Mouse (Mus musculus) kidney, embryonic 16.5 days (tissue): Measurements from ENCODE around the gene Hadh. TPM values are rescaled to one million over a fixed set of nuclear protein-coding genes. Genes with fewer than 3 reads are reported as not detected.

Experiments
- ATAC-seq: fragments of 200-750 bp; cut with Nextera tagmentation; 2 replicates; pipeline ENCODE4 v1.8.0; 2017; ENCODE audit warnings: moderate TSS enrichment; ENCODE audit not compliant: low FRiP score, low TSS enrichment
- H3K27ac ChIP-seq: fragments of 300-500 bp; sonication (generic); 2 replicates; pipeline ENCODE4 v1.5.1; 2014; ENCODE audit warnings: low read length
- H3K27me3 ChIP-seq: fragments of 300-500 bp; sonication (generic); 2 replicates; pipeline ENCODE4 v1.6.1; 2014; ENCODE audit warnings: low read length, control low read depth, mixed read lengths; ENCODE audit not compliant: insufficient read depth
- H3K36me3 ChIP-seq: fragments of 300-500 bp; sonication (generic); 2 replicates; pipeline ENCODE4 v1.6.1; 2014; ENCODE audit warnings: low read length, control low read depth, mixed read lengths; ENCODE audit not compliant: insufficient read depth
- H3K4me1 ChIP-seq: fragments of 300-500 bp; sonication (generic); 2 replicates; pipeline ENCODE4 v1.6.1; 2014; ENCODE audit warnings: low read length, control low read depth, mixed read lengths; ENCODE audit not compliant: insufficient read depth
- H3K4me2 ChIP-seq: fragments of 300-500 bp; sonication (generic); replicated peaks from 2 replicates; pipeline ENCODE4 v1.6.1; 2014; ENCODE audit warnings: low read depth, low read length
- H3K4me3 ChIP-seq: fragments of 300-500 bp; sonication (generic); 2 replicates; pipeline ENCODE4 v1.5.1; 2014; ENCODE audit warnings: mild to moderate bottlenecking, low read length
- H3K9ac ChIP-seq: fragments of 300-500 bp; sonication (generic); replicated peaks from 2 replicates; pipeline ENCODE4 v1.6.1; 2014; ENCODE audit warnings: low read length
- H3K9me3 ChIP-seq: fragments of 300-500 bp; sonication (generic); 2 replicates; pipeline ENCODE4 v1.6.1; 2016; ENCODE audit warnings: low read length, control low read depth
- WGBS: fragments of 180-500 bp; shearing (Covaris S2); extraction: QIAGEN DNeasy Blood & Tissue Kit; methylation state at CpG from one replicate; pipeline ENCODE4 v1.1.7; 2014; 5-methylcytosine and 5-hydroxymethylcytosine counted together
- polyA plus RNA-seq: library from polyadenylated mRNA; unstranded; fragments of >200 nt; fragmentation: Nextera tagmentation; extraction: Ambion mirVana; gene quantifications from 2 replicates; pipeline ENCODE4 v1.2.1, GENCODE M21; 2015

Hadh gene
- 132 and 150 TPM in 2 replicates for polyA plus RNA-seq

- Histone ChIP-seq H3K9ac (peak within 1 kb of the TSS; percentile 78), H3K27me3 (no peaks in the 10 kb centered on the region), H3K4me3 (peak within 1 kb of the TSS; percentile 71), H3K27ac (peak within 1 kb of the TSS; percentile 75), H3K4me2 (peak within 1 kb of the TSS; percentile 57), H3K36me3 (0 out of 2 replicates have a peak, but pooled peaks cover 6% of the 10 kb centered on the region), H3K9me3 (no peaks in the 10 kb centered on the region), H3K4me1 (peaks cover 42% of the 10 kb centered on the region)
- ATAC-seq, result peak; percentile 93
- WGBS, result under 1% methylated on average over 53 of the region's 54 CpGs
Observed at GRCm38 (mm10) chr3:131271559-131272373, at the start of gene Hadh. Hadh (minus strand) TSS chr3:131272101.

GRCm38 (mm10) chr3:131320184-131320583, 48.3 kb upstream of the Hadh start:
- Histone ChIP-seq H3K27me3 (no peaks in the 10 kb centered on the region), H3K4me2 (no peak overlapping the region), H3K9me3 (no peaks in the 10 kb centered on the region), H3K4me3 (no peak overlapping the region), H3K9ac (no peak overlapping the region), H3K4me1 (no peaks in the 10 kb centered on the region; the same call in 1 of the 2 replicates), H3K27ac (no peak overlapping the region), H3K36me3 (no peaks in the 10 kb centered on the region)
- WGBS, result 0% methylated on average over 3 of the region's 3 CpGs
- ATAC-seq, result 0 out of 2 replicates have a peak, but pooled peaks have one; percentile 35

GRCm38 (mm10) chr3:131318211-131318610, 46.3 kb upstream of the Hadh start:
- Histone ChIP-seq H3K4me3 (no peak overlapping the region), H3K27me3 (no peaks in the 10 kb centered on the region), H3K9me3 (no peaks in the 10 kb centered on the region), H3K36me3 (no peaks in the 10 kb centered on the region), H3K4me2 (no peak overlapping the region), H3K4me1 (no peaks in the 10 kb centered on the region; the same call in 1 of the 2 replicates), H3K9ac (no peak overlapping the region), H3K27ac (no peak overlapping the region)
- WGBS, result 58% methylated on average over 2 of the region's 2 CpGs
- no peak for ATAC-seq

GRCm38 (mm10) chr3:131317126-131317525, 45.2 kb upstream of the Hadh start:
- Histone ChIP-seq H3K27me3 (no peaks in the 10 kb centered on the region), H3K36me3 (no peaks in the 10 kb centered on the region), H3K27ac (no peak overlapping the region), H3K4me2 (no peak overlapping the region), H3K4me1 (no peaks in the 10 kb centered on the region; the same call in 1 of the 2 replicates), H3K9ac (no peak overlapping the region), H3K9me3 (no peaks in the 10 kb centered on the region), H3K4me3 (no peak overlapping the region)
- no peak for ATAC-seq
- 91% methylated on average over 1 of the region's 1 CpGs for WGBS

DNA sequence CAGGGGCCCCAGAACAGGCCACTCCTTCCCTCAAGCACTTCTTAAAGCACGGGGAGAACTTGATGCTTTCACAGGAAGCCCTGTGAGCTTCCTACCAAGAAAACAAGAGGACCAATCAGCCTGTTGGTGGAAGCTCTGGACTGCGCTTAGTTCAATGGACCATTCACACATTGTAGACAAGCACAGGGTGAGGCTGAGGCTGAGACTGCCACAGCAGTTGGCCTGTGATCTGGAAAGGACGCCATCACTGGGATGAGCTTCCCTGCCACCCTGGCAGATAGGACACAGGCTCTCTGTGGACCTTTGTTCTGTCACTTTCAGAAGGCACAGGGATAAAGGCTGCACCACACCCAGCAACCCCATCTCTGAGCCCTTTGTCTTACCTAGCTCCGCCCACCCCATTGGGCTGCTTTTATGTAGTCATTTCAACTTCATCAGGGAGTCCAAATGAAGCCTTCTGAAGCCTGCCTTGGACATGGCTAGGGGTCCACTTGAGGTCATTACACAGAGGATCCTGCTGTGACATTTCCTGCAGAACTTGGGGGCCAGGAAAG, 44.1 kb upstream of the Hadh start:
- no peaks in the 10 kb centered on the region for H3K9me3 ChIP-seq
- no peak overlapping the region for H3K9ac ChIP-seq
- H3K4me2 ChIP-seq, result no peak overlapping the region
- no peaks in the 10 kb centered on the region; the same call in 1 of the 2 replicates for H3K4me1 ChIP-seq
- peak; percentile 31; the same call in 1 of the 2 replicates for ATAC-seq
- H3K4me3 ChIP-seq, result no peak overlapping the region
- H3K27me3 ChIP-seq, result no peaks in the 10 kb centered on the region
- H3K36me3 ChIP-seq, result no peaks in the 10 kb centered on the region
- H3K27ac ChIP-seq, result no peak overlapping the region
- 33% methylated on average over 4 of the region's 4 CpGs for WGBS

GRCm38 (mm10) chr3:131312340-131312739, 40.4 kb upstream of the Hadh start:
- ATAC-seq, result no peak
- WGBS, result 64% methylated on average over 9 of the region's 9 CpGs
- H3K27ac ChIP-seq, result no peak overlapping the region
- H3K9ac ChIP-seq, result no peak overlapping the region
- peaks cover 18% of the 10 kb centered on the region for H3K9me3 ChIP-seq
- H3K4me2 ChIP-seq, result no peak overlapping the region
- no peaks in the 10 kb centered on the region for H3K27me3 ChIP-seq
- no peak overlapping the region for H3K4me3 ChIP-seq
- H3K4me1 ChIP-seq, result no peaks in the 10 kb centered on the region; the same call in 1 of the 2 replicates
- no peaks in the 10 kb centered on the region for H3K36me3 ChIP-seq

DNA sequence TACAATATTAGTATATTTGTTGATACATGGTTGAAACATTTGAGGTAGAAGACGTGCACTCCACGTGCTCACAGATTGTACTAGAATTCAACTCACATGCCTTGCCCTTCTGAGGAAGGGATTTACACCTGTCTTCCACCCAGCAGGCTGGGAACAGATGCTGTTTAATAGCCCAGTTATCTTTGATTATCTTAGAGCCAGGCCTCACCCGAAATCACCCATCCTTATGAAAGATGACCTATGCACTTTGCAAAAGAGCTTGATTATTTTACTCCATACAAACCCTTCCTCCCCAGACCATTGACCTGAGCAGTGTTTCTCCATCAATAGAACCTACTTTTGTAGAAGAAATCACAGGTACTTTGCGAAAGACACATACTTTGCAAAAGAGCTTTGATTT, 38.7 kb upstream of the Hadh start:
- H3K4me1 ChIP-seq, result no peaks in the 10 kb centered on the region
- WGBS, result 88% methylated on average over 4 of the region's 4 CpGs
- H3K9ac ChIP-seq, result no peak overlapping the region
- H3K9me3 ChIP-seq, result peaks cover 18% of the 10 kb centered on the region
- ATAC-seq, result no peak
- H3K4me3 ChIP-seq, result no peak overlapping the region
- no peak overlapping the region for H3K27ac ChIP-seq
- no peak overlapping the region for H3K4me2 ChIP-seq
- H3K27me3 ChIP-seq, result no peaks in the 10 kb centered on the region
- no peaks in the 10 kb centered on the region for H3K36me3 ChIP-seq

GRCm38 (mm10) chr3:131307811-131308210, 35.9 kb upstream of the Hadh start:
- Histone ChIP-seq H3K9me3 (peaks cover 18% of the 10 kb centered on the region), H3K4me3 (no peak overlapping the region), H3K36me3 (no peaks in the 10 kb centered on the region), H3K27ac (no peak overlapping the region), H3K4me1 (0 out of 2 replicates have a peak, but pooled peaks cover 3% of the 10 kb centered on the region), H3K9ac (no peak overlapping the region), H3K27me3 (no peaks in the 10 kb centered on the region), H3K4me2 (no peak overlapping the region)
- ATAC-seq, result no peak
- WGBS, result 90% methylated on average over 3 of the region's 3 CpGs

DNA sequence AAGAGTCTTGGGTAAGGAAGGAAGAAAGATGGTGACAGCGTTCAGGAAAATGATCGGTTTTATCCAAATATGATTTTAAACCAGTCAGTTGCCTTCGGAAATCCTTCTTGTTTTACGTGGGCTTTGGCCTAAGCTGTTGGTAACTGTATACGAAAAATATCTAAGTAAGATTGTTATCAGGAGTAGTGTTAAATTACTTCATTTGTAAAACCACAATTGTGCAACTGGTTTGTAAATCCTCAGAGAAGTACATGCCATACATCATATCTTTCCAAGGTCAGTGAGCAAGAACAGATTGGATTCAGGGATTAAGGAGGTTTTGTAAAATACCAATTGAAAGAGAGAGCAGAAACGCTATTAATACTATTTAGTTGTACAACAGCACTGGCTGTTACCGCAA, 34.4 kb upstream of the Hadh start:
- H3K27me3 ChIP-seq, result no peaks in the 10 kb centered on the region
- H3K4me1 ChIP-seq, result 0 out of 2 replicates have a peak, but pooled peaks cover 3% of the 10 kb centered on the region
- no peak overlapping the region for H3K4me2 ChIP-seq
- H3K9me3 ChIP-seq, result peaks cover 18% of the 10 kb centered on the region
- H3K36me3 ChIP-seq, result no peaks in the 10 kb centered on the region
- no peak overlapping the region for H3K27ac ChIP-seq
- 86% methylated on average over 7 of the region's 7 CpGs for WGBS
- no peak for ATAC-seq
- no peak overlapping the region for H3K9ac ChIP-seq
- no peak overlapping the region for H3K4me3 ChIP-seq

DNA sequence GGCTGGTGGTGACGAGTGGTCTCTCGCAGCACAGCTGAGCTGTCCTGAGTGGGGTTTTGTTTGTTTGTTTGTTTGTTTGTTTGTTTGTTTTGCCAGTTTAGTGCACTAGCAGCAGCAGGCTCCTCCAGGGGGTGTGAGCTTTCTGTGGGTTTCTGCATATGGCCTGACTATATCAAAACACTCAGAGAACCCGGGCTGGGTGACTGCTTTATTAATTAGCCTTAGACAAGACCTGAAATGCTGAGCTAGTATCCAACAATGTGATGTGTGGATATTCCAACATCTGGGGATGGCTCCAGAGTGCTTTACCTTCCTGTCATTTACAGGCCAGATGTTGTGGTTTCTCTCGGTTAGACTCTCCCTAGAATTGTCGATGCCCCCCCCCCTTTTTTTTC, 31.4 kb upstream of the Hadh start:
- Histone ChIP-seq H3K36me3 (no peaks in the 10 kb centered on the region), H3K27ac (no peak overlapping the region), H3K9me3 (peaks cover 5% of the 10 kb centered on the region; the same call in 1 of the 2 replicates), H3K4me3 (peak overlapping the region; percentile 87), H3K27me3 (no peaks in the 10 kb centered on the region), H3K4me1 (0 out of 2 replicates have a peak, but pooled peaks cover 3% of the 10 kb centered on the region), H3K4me2 (peak overlapping the region; percentile 100), H3K9ac (peak overlapping the region; percentile 44; the same call in 1 of the 2 replicates)
- no peak; the same call in 1 of the 2 replicates for ATAC-seq
- WGBS, result 25% methylated on average over 5 of the region's 5 CpGs
